Mouse (Mus musculus) telencephalon, adult 2 months (tissue): ENCODE results near the gene Mrps33.

Experiments
- DNase-seq: peaks from one replicate; pipeline ENCODE4 v3.0.0-alpha.2; 2011; ENCODE audit warnings: low read depth, low spot score

Mrps33 gene

DNA sequence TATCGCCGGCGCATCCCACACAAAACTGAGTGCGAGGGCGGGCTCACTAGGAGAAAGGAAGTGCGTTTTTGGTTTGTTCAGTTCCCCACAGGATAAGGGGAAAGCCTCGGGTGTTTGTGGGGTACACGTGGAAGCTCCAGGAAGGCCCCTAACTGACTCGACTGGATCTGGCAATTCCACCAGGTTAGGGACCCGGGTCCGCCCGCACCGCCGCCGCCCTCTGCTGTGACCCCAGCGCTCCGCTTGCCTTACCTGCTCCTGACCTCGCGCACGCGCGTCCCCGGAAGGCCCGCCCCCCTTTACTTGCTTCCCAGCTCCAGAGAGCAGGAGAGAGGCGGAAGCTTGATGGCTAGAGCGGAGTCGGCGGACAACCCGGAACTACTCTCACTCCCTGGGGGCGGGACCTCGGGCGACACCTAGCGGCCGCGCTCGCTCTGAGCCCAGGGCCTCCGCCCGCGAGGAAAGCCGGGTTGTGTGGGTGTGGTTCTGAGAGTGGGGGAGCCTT, at the start of gene Mrps33:
Gene Mrps33, minus strand, starts transcription at position 377 of the 505 bp plus-strand sequence.
- DNase-seq, result peak; percentile 96

DNA sequence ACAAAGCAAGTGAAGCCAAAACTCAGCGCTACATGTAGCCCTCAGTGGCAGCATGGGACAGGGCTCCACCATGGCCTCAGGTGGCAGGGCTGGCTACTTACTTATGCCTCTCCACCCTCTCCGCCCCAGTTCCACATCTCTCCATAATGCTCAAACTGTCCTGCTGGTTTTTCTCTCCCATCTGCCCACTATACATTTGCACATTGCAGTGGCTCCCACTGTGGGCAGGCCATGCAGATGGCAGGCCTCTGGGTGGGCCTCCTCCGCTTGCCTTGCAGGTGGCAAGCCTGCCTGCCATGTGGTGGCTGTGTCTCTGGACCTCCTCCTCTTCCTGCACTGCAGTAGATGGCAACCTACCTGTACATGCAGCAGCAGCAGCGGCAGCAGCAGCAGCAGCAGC, 38.9 kb upstream of the Mrps33 start:
- no peak for DNase-seq

DNA sequence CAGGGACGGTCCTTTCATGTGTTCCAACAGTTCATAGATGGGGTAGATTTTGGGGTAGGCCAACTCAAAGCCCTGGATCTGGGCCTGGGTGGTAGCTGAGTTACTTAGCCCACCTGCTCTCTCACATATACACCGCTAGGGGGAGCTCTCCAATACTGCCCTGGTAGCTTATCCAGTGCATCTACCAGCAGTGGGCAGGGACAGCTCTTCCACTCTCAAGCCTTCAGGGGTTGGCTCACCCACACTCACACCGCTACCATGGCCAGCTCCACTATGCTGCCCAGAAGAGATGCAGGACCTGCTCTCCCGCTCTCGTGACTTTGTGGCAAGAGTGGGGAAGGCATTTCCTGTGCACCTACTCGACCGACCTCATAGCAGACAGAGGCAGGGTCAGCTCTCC, 38.0 kb upstream of the Mrps33 start:
- DNase-seq, result no peak

DNA sequence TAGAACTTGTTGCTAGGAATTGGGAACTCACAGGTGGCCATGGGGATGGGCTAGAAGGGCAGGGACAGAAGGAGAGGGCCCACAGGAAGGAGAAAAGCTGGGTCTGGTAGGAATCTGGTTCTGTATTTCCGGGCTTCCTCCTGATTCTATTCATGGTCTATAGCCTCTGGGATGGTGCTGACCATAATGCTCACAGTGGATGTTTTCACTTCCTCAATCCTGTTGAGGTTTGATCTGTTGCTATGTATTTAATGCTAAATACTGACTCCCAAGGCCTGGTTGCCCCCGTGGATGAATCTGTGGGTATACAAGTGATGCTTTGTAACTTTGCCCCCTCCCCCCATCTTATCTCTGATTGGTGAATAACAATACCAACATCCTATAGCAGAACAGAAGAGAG, 36.8 kb upstream of the Mrps33 start:
- no peak for DNase-seq

DNA sequence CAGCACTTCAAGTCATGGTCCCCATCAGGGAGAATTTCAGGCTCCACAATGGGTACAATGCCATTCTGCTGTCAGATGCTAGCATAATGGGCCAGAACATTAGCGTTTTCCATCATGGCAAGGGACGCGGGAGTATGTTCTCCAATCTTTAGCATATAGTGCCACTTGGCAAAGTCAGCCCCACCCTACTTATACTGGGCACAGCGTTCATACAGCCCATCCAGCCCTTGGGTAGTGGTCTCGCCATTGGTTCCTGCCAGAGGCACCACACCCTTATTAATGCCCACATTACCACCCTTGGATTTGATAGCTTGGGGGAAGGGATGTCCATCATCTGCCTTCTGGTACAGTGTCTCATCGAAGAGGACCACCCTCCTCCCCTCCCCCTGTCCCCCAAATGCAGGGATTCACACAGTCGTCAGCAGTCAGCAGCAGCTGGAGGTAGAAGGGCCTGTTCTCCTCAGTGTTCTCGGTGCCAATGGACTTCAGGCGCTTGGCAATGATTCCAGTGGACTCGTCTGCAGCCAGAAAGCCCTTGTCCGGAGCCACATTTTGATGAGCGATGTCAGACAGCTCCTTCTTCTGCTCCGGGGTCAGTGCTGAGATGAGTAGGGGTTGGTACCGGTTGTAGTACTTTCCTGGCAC, 33.0 kb upstream of the Mrps33 start:
- DNase-seq, result no peak

DNA sequence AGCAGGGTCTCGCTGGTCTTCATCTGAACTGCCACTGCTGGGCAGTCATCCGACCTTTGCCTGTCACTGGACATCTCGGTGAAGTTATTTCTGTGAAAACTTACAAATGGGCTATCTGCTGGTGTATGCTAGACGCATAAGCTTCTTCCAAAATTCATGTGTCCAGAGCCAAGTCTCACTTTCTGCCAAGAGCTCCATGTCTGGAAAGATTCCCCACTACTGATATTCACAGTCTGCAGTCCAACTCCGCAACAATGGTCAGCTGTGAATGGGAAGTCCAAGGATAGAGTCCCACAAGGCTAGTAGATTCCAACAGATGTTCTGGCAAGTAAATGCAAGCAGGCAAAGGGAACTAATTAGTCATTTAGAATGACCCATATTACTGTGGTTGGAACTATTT, 17.9 kb upstream of the Mrps33 start:
- DNase-seq, result no peak

DNA sequence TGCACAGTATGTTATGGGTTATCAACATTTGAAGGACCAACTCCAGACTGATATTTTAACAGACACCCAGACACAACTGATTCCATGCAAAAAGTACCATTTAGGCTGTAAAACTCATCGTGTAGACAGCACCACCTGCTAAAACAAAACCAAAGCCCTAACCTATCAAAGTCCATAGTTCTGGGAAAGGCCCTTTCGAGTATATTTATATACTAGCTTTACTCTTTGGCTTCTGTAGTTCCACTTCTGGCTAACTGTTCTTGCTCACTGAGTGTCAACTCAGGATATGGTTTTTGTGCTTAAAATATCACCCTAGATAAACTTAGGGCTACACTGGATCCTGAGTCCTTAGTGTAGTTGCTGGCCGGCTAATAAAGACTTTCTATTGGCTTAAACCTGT, 10.5 kb upstream of the Mrps33 start:
- no peak for DNase-seq

DNA sequence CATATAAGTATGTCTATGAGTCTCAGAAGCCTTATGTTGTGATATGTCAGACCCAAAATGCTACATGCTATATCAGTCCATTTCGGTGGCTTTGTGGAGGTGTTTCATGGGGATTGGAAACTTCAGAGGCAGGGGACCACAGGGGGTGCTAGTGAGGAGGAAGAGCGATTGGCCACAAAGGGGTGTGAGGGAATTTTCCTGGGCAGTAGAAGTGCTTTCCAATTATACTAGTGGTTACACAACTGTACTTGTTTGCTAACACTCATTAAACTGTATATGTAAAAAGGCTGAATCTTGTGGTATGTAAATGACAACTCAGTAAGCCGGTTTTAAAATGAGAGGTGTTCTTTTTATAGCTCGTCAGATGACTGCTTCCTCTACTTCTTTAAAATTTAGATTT, 8.1 kb upstream of the Mrps33 start:
- peak; percentile 42 for DNase-seq

DNA sequence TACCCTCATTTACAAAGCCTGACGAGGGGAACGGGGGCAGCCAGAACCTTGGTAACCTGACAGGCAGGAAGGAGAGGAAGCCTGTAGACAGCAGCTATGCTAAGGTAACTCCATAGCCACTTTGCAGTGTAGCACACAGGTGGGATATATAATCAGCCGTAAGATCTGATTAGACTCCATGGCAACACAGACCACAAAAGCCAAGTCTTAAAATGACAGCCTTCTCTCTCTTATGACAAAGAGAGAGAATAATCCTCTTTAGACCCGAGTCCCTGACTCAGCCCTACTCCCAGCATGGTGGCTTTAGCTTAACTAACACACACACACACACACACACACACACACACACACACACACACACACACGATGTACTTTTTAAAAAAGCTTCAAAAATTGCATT, 2.3 kb downstream of the Mrps33 start:
- no peak for DNase-seq

DNA sequence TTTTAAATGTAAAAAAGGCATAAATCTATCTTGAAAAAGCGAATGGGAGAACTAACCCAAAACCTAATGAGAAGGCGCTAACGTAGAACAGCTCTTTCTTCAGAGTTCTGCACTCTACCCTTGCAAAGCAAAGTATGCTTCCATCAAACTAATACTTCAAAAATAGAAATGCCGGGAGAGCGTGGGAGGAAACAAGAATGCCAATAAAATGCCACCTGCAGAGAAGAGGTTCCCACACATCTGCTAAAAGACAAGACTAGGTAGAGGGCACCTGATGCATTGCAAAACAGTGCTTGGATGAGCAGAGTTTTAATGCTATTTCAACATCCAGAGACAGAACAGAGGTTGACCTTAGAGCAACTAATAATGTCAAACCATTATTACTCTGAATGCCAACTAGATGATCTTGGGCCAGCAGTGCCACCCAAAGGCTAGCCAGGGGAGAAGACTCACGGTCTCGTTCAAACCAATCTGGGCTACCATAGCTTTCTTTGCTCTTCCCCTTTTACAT, 3.7 kb downstream of the Mrps33 start:
- DNase-seq, result no peak

DNA sequence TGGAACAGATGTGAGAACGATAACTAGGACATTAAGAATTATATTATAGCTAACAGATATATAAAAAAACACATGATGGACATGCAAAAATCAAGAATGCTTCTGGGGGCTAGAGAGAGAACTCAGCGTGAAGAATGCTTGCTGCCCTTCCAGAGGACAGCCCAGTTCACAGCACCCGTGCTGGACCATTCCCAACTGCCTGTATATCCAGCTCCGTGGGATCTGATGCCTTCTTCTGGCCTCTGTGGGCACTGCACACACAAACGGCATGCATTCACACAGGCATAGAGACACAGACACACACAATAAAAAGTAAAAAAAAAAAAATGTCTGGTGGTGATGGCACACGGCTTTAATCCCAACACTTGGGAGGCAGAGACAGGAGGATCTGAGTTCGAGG, 4.5 kb downstream of the Mrps33 start:
- DNase-seq, result no peak

DNA sequence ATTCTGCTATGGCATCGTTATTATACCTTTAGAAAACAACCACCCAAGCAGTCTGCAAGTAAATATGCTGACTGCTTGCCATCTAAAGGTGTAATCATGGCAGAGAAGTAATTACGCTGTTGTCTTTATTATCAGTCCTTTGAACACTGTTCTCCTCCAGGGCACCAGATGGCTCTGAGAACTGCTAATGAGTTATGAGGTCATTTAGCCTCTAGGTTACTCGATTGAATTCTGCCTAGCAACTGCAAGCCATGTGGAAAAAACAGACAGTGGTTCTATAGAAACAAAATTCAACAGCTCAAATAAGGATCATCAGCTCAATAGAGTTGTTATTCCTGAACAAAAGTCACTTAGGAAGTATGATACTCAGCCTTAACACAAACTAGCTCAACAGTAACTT, 4.9 kb downstream of the Mrps33 start:
- no peak for DNase-seq

DNA sequence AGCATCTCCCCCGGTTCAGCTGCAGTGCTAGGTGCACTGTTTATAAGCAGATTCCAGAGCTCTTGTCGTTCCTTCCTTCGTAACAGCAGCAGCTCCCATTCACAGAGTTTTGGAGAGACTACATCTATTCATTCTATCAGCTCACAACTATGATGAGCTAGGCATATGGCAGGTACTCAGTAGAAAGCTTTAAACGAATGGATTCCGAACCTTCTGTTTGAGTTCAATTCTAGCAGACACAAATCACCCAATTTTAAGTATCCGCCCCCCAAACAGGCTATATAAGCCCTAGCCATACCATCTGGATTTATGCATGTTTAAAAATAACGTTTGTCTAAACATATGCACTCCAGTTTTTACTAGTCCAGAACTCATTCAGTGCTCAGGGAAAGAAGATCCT, 9.8 kb downstream of the Mrps33 start:
- DNase-seq, result no peak

DNA sequence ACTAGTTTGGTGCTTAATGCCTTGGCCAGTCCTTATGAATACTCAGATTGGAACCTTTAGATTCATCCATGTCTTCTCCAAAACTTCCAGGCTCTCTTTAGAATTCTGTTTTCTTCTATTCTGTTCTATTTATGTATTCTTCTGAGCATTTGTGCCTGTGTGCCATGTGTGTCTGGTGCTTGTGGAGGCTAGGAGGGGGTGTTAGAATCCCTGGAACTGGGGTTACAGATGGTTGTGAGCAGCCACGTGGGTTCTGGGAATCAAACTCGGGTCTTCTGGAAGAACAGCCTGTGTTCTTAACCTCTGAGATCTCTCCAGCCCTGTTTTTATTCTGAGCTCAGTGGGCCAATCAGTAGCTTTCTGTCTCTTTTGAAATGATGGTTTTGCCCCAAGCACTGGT, 13.7 kb downstream of the Mrps33 start:
- DNase-seq, result no peak

DNA sequence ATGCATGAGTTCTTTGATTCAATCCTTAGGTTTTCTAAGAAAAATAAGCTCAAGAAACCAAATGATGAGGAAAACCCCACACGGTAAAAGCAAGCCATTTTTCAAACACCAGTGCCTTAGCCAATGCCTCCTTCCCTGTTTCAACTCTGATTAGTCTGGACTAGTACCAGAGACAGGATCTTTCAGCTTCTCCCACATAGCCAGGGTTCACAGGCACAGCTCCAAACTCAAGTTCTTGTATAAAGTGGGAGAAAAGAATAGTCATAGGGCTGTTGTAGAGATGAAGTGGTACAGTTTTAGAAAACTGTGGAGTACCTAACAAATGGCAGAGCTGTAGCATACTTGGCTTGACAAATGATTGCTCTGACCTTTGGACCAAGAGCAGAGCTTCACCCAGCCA, 14.6 kb downstream of the Mrps33 start:
- DNase-seq, result no peak

DNA sequence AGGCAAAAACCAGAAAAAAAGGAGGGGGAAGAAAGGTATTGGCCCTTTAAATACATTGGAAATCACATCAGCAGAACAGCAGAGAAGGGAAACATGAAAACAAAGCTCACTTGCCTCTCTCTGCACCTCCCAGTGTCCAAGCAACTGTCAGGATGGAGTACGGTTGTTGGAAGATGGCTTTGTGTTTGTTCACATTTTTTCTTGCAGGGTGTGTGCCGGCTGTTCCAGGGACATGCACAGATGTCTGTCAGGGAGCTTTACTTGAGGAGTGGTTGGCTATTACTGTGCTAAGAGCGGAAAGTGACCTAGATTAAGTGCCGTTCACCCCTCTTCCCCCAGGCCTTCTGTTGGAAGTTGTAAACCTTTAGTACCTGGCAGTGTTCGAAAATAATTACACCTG, 19.0 kb downstream of the Mrps33 start:
- DNase-seq, result no peak

DNA sequence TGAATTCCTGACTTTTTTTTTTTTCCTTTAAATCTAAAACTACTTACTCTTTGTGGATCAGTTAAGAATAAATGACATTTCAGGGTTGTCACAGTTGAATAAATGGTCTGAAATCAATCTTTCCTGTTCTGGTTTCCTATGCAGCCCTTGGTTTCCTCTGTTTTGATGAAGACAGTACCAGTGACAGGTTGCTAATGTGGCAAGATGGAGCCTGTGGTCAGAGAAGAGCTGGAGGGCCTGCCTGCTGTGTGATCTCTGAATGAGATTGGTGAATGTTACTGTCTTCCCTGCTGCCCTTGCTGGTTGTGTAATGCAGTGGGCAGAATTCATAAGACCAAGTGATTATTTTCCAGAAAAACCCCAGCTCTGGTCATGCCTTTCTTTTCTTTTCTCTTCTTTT, 22.4 kb downstream of the Mrps33 start:
- no peak for DNase-seq

DNA sequence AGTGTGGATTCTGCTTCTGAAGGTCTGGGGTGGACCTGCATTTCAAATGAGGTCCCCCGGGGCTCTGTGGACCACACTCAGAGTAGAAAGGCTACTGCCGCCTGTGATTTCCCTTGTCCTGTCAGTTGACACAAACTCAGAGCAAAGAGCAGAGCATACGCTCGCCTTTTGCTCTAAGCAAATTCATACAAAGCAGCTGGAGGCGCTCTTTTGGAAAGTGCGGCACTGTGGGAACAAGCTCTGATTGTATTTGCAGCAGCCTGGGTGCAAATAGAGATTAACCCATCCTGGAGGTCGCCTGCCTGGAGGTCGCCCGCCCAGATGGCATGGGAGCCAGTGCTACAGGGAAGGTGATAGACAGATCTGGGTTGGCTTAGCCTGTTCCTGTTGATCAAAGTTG, 23.0 kb downstream of the Mrps33 start:
- DNase-seq, result no peak

DNA sequence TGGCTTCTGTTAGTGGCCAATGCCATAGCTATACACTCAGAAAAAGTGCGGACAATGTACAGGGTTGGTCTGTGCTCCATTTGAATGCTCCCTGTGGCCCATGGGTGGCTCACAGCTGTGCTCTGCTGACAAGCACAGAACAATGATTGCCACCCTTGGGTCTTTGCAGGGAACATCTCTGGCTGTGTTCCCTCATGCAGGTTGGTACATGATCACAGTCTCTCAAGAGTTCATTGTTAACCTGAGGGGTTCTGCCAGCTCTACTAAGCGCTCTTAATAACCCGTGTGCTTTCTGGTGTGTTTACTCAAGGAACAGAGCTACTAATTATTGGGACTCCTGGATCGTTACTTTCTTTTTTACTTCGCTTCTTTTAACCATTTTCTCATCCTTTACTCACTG, 24.8 kb downstream of the Mrps33 start:
- DNase-seq, result no peak

DNA sequence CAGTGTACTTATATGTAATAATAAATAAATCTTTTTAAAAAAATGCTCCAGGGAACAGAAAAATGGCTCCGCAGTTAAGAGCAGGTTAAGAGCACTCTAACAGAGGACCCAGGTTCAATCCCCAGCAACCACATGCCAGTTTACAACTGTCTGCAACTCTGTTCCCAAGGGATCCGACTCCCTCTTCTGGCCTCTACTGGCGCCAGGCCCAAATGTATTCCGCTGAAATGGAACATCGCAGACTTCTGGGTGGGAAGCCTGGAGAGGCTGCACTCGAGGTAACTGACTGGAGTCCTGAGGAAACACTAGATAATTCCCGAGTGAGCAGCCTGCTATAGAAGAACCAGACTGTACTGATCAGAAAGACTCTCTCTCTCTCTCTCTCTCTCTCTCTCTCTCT, 27.3 kb downstream of the Mrps33 start:
- DNase-seq, result no peak

DNA sequence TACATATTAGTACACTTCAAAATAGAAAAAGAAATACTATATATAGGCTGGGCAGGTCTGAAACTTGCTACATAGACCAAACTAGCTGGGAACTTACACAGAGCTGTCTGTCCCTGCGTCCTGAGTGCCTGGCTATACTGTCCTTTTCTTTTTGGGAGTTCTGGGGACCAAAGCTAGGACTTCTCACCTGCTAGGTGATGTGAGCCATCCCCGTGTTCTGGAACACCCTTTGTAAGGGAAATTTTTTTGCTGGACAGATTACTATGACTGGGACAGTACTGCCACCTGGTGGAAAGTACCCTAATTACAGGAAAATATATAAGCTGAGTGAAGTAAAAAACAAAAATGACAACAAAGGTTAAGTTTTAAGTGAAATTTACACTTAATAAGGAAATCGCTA, 28.2 kb downstream of the Mrps33 start:
- no peak for DNase-seq

DNA sequence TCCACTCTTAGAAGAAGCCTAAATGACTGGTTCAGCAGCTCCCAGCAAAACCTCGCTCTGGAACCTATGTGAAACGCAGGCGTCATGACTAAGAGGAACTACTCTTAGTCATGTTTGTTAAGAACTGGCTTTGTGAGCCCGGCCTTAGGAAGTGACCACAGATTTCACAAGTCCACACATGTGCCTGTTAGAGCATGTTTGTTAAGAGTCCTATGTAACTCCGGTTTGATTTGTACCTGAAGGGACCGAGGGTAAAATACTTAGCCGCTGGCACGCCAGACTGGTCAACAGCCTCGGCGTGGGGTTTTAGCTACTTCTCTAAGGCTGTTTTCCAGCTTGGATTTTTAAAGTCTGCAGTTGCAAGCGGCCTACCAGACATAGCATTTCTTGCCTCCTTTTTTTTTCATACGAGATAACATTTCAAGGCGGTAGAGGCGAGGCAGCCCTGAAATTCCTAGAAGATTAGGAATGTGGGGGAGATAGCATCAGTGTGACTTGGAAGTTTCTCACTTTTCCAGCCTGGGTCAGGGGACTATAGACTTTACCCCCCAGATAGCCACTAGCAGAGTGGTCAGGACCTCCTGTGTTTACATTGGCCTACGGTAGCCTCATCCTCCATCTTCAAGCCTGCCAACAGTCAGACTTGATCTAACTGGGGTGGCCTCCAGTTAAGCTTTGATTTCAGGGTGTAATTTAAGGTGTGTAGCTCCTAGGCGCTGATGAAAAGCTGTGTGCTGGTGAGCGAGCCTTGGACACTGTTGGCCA, 28.8 kb downstream of the Mrps33 start:
- no peak for DNase-seq
